Mouse (Mus musculus) thymus, postnatal 0 days (tissue): ENCODE data around the gene Zfp358. TPM values are rescaled to one million over a fixed set of nuclear protein-coding genes. Genes with fewer than 3 reads are reported as not detected.

Source experiments
- DNase-seq: peaks from one replicate; pipeline ENCODE4 v3.0.0-alpha.2; 2015; ENCODE audit warnings: low spot score
- polyA plus RNA-seq: library from polyadenylated mRNA; unstranded; fragments of >200 nt; fragmentation: Nextera tagmentation; extraction: Ambion mirVana; gene quantifications from 2 replicates; pipeline ENCODE4 v1.2.1, GENCODE M21; 2015

The Zfp358 gene
- 21.4 and 23.0 TPM in 2 replicates for polyA plus RNA-seq

DNA sequence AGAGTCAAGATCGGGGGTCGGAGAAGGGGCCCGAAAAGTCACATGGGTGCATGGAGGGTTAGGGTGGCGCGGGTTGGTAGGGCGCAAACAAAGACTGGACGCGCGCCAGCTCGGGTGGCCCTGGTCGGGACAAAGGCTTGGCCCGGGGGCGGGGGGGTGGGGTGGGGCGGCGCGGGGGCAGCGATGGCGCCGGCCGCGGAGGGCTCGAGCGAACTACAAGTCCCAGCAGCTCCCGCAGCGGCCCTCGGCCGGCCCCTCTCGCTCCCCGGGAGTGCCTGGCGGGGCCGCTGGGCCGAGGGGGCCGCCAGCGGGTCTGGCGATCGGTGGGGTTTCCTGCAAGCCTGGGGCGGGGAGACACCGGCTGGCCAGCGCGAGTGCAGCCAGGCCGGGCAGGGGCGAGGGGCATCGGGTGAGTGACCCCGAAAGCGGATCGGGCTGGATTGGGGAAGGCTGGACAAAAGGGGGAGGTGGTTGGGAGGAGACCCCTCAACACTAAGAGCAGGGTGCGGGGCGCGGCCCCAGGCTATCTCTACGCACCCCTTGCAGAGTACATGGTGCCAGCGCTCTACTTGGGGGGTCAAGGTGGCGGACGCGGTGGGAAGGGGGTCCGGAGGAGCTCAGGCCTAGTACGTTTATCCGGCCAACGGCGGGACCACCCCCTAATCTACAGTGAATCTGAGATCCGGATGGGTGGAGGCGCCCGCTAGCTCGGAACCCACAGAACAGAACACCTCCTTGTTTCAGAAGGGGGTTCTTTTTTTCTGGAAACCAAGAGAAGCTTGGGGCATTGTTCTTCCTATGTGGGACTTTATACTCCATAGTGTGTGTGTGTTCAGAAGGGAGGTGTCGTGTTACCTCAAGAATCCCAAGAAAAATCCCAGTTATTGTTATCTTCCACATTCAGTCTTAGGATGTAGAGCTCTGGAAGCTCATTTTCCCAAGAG, at the start of gene Zfp358:
TSS of gene Zfp358 (plus strand) at position 238 of the 944 bp plus-strand sequence.
- DNase-seq = peak; percentile 69

GRCm38 (mm10) chr8:3449226-3449625, 43.7 kb upstream of the Zfp358 start:
- no peak for DNase-seq

GRCm38 (mm10) chr8:3450670-3451069, 42.3 kb upstream of the Zfp358 start:
- peak; percentile 61 for DNase-seq

DNA sequence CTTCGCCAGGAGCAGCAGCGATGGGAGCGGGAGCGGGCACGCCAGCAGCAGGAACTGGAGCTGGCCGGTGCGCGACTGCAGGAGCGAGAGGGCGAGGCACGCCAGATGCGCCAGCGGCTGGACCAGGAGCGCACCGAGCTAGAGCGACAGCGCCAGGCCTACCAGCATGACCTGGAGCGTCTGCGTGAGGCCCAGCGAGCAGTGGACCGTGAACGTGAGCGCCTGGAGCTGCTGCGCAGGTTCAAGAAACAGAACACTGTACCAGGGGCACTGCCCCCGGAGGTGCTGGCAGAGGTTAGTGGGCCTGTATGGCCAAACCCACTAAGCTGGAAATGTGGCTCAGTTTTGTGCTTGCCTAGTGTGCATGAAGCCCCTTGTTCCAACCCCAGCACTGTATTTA, 40.9 kb upstream of the Zfp358 start:
- no peak for DNase-seq

DNA sequence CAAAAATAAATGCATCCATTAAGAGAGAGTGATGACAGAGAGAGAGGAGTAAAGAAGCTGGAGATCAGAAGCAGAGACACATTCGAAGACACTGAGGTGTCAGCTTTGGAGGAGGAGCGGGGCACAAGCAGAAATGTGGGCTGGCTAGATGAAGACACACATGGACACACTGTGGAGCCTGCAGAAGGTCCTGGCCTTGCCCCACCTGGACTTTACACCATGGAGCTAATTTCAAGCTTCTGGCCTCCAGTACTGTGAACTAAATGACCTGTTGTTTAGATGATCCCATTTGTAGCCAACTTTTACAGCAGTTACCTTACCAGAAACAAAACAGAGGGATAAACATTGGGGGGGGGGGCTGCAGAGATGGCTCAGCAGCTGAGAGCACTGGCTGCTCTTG, 29.7 kb upstream of the Zfp358 start:
- DNase-seq = no peak

DNA sequence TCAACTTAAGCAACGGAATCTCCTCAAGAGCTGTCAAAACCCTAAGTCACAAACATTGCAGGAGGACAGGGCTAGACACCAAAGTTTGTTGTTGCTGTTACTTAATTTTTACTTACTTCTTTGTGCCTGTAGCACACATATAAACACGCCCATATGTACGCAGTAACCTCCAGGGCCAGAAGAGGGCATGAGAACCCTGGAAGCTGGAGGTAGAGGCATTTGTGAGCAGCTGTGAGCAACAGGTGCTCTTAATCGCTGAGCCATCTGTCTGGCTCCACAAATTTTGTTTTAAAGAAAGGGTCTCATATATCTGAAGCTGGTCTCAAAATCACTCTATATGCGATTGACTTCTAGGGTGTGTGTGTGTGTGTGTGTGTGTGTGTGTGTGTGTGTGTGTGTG, 28.6 kb upstream of the Zfp358 start:
- peak; percentile 77 for DNase-seq

DNA sequence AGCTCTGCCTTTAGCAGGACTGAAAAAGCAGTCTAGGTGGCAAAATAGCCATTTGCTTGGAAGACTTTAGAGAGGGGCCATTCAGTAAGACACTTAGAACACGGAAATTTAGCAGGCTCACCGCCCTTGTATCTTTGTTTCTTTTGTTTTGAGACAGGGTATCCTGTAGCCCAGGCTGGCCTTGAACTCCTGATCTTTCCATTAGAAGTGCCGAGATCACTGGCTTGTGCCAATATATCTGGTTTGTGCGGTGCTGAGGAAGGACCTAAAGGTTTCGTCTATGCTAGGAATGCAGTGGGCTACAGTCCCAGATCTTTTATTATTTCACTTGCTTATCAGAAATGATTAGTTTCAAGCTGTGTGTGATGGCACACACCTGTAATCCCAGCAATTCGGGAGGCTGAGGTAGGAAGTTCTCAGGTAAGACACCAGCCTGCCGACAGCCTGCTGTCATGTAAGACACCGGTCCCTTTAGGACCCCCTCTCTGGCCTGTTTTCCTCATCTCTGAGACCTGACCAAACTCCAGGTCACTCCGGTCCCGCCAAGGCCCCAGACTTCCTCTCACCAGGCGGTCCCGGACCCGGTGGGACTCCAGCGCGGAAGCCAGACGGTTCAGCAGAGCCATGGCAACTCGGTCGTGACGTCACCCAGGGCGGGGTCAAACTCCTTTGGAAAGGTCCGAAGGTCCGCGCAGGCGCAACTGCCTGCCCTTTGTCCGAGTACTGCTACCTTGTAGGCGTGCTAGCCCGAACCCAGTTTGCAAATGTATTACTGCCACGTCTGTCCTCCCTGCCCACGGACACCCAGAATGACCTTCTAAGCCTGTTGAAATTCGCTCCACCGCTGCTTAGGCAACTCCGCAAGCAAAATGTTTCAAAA, 25.7 kb upstream of the Zfp358 start, which contains the start of gene Pex11g:
TSS of gene Pex11g (minus strand) at position 675 of the 880 bp plus-strand sequence.
- peak; percentile 79 for DNase-seq

DNA sequence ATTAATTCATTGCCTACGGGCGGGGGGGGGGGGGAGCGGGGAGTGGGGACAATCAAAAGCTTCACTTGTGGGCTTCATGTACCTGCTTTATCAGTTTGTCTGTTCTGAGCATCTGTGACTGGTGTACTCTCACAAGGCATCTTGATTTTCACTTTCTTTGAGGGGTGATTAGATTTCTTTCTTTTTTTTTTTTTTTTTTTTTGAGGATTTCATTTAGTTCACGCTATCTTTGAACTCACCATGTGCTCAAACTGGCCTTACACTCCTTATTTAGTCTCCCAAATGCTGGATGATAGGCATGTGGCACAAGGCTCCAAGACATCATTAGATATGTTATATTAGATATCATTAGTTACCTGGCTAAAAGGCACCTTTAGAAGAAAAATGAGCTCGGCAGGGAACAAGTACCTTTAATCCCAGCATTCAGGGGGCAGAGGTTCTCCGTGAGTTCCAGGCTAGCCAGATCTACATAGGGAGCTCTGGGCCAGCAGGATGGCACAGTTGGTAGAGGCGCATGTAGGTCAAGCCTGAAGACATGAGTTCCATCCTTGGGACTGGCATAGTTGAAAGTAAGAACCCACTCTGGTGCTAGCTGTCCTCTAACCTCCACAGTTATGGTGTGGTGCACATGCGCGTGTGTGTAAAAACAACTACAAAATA, 24.9 kb upstream of the Zfp358 start:
- DNase-seq = no peak

GRCm38 (mm10) chr8:3468838-3469237, 24.1 kb upstream of the Zfp358 start:
- no peak for DNase-seq

DNA sequence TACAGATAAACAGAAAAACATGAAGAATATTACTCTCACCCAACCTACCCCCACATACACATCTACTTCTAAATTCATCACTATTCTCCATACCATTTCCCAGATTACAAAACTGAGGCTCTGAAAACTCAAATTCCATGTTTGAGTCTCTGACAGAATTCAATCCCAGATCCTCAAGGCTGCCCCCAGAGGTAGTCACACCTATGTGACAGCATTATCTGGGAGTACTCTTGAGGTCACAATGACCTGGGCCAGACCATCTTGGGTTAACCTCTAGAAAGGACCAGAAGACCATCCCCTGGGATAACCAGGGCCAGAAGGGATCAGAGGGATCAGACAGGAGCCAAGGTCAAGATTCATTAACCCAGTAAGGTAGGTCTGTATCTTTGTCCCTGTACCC, 22.4 kb upstream of the Zfp358 start, which contains the start of gene Tex45:
TSS of gene Tex45 (plus strand) at position 301 of the 400 bp plus-strand sequence.
- DNase-seq = no peak

- DNase-seq = no peak
Observed at GRCm38 (mm10) chr8:3475715-3476429, 17.1 kb upstream of the Zfp358 start.

- no peak for DNase-seq
Observed at GRCm38 (mm10) chr8:3480221-3480785, 12.6 kb upstream of the Zfp358 start.

DNA sequence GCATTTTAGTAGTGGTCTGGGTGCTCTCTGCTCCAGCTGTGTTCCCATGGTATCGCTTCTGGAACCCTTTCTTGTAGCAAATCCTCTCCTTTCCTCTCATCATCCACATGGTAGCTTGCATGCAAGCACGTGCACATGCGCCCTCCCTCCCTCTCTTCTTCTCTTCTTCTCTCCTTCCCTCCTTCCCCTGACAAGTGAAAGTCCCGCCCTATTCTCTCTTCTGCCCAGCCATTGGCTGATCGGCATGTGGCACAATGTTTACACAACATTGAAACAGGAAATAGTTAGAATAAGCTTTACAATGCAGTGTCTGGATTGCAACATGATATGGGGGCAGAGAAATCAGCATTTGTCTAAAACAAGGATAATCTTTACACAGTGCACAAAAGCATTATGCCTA, 11.3 kb upstream of the Zfp358 start:
- DNase-seq = no peak

GRCm38 (mm10) chr8:3482240-3482740, 10.6 kb upstream of the Zfp358 start:
- DNase-seq = no peak

- DNase-seq = no peak
Observed at GRCm38 (mm10) chr8:3483546-3483945, 9.4 kb upstream of the Zfp358 start.

DNA sequence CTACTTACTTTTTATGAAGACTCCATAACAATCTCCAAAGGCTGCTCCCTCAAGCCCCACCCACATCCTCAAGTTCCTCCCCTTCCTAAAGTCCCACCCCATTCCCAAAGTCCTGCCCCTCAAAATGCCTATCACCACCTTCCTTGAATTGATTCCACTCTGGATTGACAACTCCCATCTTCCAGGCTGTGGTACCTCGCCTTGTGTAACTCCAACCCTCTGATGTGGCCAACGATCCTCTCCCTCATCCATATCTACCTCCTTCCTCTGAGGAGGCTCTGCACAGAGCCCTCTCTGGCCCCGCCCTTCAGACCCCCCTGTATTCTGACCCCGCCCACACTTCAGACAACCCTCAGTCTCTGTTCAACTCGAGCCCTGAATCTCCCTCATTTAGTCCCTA, 7.7 kb upstream of the Zfp358 start:
- no peak for DNase-seq

DNA sequence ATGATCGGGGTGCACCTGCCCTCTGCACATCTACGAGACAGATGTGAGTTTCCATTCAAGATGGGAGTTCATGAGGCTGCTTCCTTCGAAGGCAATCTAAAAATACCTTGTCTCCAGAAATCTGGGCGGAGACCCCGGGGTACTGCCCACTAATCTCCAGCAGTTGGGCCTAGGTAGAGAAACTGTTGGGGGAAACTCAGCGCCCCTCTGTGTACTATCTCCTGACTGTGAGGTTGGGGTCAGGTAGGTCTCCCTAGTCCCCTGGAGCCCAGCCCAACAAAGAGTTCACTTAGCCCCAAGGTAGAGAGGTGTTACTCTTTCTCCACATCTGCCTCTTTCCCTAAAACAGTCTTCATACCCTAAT, 889 bp downstream of the Zfp358 start:
- DNase-seq = no peak

DNA sequence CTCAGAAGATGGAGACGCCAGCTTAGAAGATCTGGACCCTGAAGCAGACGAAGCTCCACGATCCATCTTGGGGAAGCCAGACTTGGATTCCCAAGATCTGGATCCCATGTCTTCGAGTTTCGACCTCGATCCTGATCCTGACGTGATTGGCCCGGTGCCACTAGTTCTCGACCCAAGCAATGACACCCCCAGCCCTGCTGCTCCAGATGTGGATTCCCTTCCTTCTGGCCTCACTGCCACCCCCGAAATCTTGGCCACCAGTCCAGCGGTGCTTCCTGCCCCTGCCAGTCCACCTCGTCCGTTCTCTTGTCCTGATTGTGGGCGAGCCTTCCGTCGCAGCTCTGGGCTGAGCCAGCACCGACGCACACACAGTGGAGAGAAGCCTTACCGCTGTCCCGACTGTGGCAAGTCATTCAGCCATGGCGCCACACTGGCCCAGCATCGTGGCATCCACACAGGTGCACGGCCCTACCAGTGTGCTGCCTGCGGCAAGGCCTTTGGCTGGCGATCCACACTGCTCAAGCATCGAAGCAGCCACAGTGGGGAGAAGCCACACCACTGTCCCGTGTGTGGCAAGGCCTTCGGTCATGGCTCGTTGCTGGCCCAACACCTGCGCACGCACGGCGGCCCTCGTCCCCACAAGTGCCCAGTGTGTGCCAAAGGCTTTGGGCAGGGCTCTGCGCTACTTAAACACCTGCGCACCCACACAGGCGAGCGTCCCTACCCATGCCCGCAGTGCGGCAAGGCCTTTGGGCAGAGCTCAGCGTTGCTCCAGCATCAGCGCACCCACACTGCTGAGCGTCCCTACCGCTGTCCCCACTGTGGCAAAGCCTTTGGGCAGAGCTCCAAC, 2.9 kb downstream of the Zfp358 start:
- no peak for DNase-seq

DNA sequence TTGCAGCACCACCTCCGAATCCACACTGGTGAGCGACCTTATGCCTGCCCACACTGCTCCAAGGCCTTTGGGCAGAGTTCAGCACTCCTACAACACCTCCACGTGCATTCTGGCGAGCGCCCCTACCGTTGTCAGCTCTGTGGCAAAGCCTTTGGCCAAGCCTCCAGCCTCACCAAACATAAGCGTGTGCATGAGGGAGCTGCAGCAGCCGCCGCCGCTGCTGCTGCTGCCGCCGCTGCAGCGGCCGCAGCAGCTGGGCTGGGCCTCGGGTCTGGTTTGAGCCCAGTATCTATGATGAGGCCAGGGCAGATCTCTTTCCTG, 3.5 kb downstream of the Zfp358 start:
- no peak for DNase-seq
